In genomic region chrX:16998578-16998977, GRCm38 (mm10) we compare ENCODE assay signal across 8 mouse cellular contexts.
DNase-seq lines count a peak whose midpoint lies in the region; ATAC-seq and TF ChIP-seq lines count a peak whose summit lies in the region.

No protein-coding gene starts in this region.

- no peaks in the 10 kb centered on the region for H3K4me1 ChIP-seq in hindbrain, postnatal 0 days (ENCODE audit: insufficient read depth, low read length)

- no peak overlapping the region for H3K4me3 ChIP-seq in hindbrain, postnatal 0 days (ENCODE audit: low read length)

- peak; percentile 64 to 66 for DNase-seq in cerebellum, postnatal 14 days
- DNase-seq in cerebellum, adult 9-10 months = no peak
- peak; percentile 35 for DNase-seq in testis, postnatal 10 days (ENCODE audit: low spot score)
- DNase-seq in testis, postnatal 14 days (ENCODE audit: low spot score) = no peak
- DNase-seq in hindbrain, postnatal 0 days (ENCODE audit: low spot score) = peak; percentile 76
- DNase-seq in mesoderm, embryonic 11.5 days (ENCODE audit: low read depth, low spot score) = peak; percentile 21
- no peak for DNase-seq in frontal cortex, postnatal 36 days (ENCODE audit: low spot score in 2 of 2)
- DNase-seq in MN1 (ENCODE audit: low spot score) = no peak

- no peaks in the 10 kb centered on the region for H3K9me3 ChIP-seq in hindbrain, postnatal 0 days (ENCODE audit: low read length)

- TF ChIP-seq CTCF in hindbrain, postnatal 0 days (IDR thresholded peaks at IDR 0.05; ENCODE audit: low read depth) = no peak

- no peak overlapping the region for H3K27ac ChIP-seq in hindbrain, postnatal 0 days

- WGBS in hindbrain, postnatal 0 days = 31% methylated on average over 5 of the region's 5 CpGs

- H3K36me3 ChIP-seq in hindbrain, postnatal 0 days (ENCODE audit: insufficient read depth, low read length) = no peaks in the 10 kb centered on the region

- H3K9ac ChIP-seq in hindbrain, postnatal 0 days (replicated peaks; ENCODE audit: low read length) = no peak overlapping the region

- peak; percentile 79 for ATAC-seq in hindbrain, postnatal 0 days

- no peaks in the 10 kb centered on the region for H3K27me3 ChIP-seq in hindbrain, postnatal 0 days (ENCODE audit: insufficient read depth, low read length)

- no peak overlapping the region for H3K4me2 ChIP-seq in hindbrain, postnatal 0 days (ENCODE audit: low read depth, low read length)

Comparison
In these comparisons a context has a peak if more than half of its experiments do, and no peak if none do; other contexts are left out.
1. DNase-seq: peak in cerebellum, postnatal 14 days (2 of 2), testis, postnatal 10 days (single experiment), hindbrain, postnatal 0 days (single experiment) and mesoderm, embryonic 11.5 days (single experiment); none in cerebellum, adult 9-10 months (single experiment), testis, postnatal 14 days (single experiment), frontal cortex, postnatal 36 days (0 of 2) and MN1 (single experiment).